ENCODE assay signal across 9 mouse cellular contexts in genomic region chr6:65380918-65381772, GRCm38 (mm10). TPM values are rescaled to one million over a fixed set of nuclear protein-coding genes. Genes with fewer than 3 reads are reported as not detected.
DNase-seq lines count a peak whose midpoint lies in the region; ATAC-seq and TF ChIP-seq lines count a peak whose summit lies in the region.
"Had no signal": no experiment of that assay in that cellular context is flagged by ENCODE, and none has a peak within 500 bp of the region (broad histone marks: within the 10 kb centered on the region; RNA-seq: fewer than 3 reads in every experiment).

Gene C130060K24Rik (plus strand): TSS chr6:65381105.

- no peak within 1 kb of the TSS for H3K27ac ChIP-seq in liver, postnatal 0 days (ENCODE audit: low read depth)
- no peak within 1 kb of the TSS for H3K27ac ChIP-seq in stomach, embryonic 14.5 days (ENCODE audit: low read length)

- peak; percentile 5 for DNase-seq in adrenal gland, postnatal 10 days
- DNase-seq in adrenal gland, adult 18-20 months (ENCODE audit: low spot score in 2 of 2) = no peak
- DNase-seq in left cerebral cortex, postnatal 4 days = peak; percentile 22
- DNase-seq in left cerebral cortex, adult 11 months (ENCODE audit: low spot score) = no peak
- DNase-seq in heart, postnatal 14 days = peak; percentile 0 to 2
- DNase-seq in liver, postnatal 0 days = peak; percentile 13
- no peak for DNase-seq in thymus, adult 18-20 months

- WGBS in liver, postnatal 0 days (ENCODE audit: insufficient replicate concordance) = 2% methylated on average over 62 of the region's 64 CpGs
- WGBS in stomach, embryonic 14.5 days = 1% methylated on average over 63 of the region's 64 CpGs

- H3K4me1 ChIP-seq in liver, postnatal 0 days (ENCODE audit: insufficient read depth) = no peaks in the 10 kb centered on the region
- no peaks in the 10 kb centered on the region for H3K4me1 ChIP-seq in stomach, embryonic 14.5 days (ENCODE audit: control insufficient read depth, insufficient read depth, low read length)

- ATAC-seq in liver, postnatal 0 days = no peak
- ATAC-seq in stomach, embryonic 14.5 days (ENCODE audit: insufficient number of reproducible peaks, insufficient read depth, low FRiP score, low read depth) = peak; percentile 72

- no peak for TF ChIP-seq EP300 in liver, postnatal 0 days (IDR thresholded peaks at IDR 0.05; ENCODE audit: low read depth)

- TF ChIP-seq CTCF in liver, postnatal 0 days (IDR thresholded peaks at IDR 0.05; ENCODE audit: low read depth) = no peak

- H3K4me3 ChIP-seq in liver, postnatal 0 days (ENCODE audit: low read depth, low read length) = no peak within 1 kb of the TSS
- H3K4me3 ChIP-seq in stomach, embryonic 14.5 days (ENCODE audit: low read depth, low read length) = peak within 1 kb of the TSS; percentile 42
- H3K4me3 ChIP-seq: erythroblast, embryonic 14.5 days had no signal

- peaks cover 13% of the 10 kb centered on the region for H3K27me3 ChIP-seq in liver, postnatal 0 days (ENCODE audit: insufficient read depth, low read length)
- H3K27me3 ChIP-seq in stomach, embryonic 14.5 days (ENCODE audit: control insufficient read depth, insufficient read depth, low read length) = no peaks in the 10 kb centered on the region

- no peaks in the 10 kb centered on the region for H3K9me3 ChIP-seq in liver, postnatal 0 days (ENCODE audit: low read length)
- no peaks in the 10 kb centered on the region for H3K9me3 ChIP-seq in stomach, embryonic 14.5 days (ENCODE audit: control insufficient read depth, low read depth, low read length)

- H3K36me3 ChIP-seq in liver, postnatal 0 days (replicated peaks; ENCODE audit: insufficient read depth, low read length) = no peaks in the 10 kb centered on the region
- H3K36me3 ChIP-seq in stomach, embryonic 14.5 days (ENCODE audit: control insufficient read depth, insufficient read depth, low read length) = no peaks in the 10 kb centered on the region

- H3K9ac ChIP-seq in liver, postnatal 0 days (replicated peaks) = no peak within 1 kb of the TSS
- H3K9ac ChIP-seq in stomach, embryonic 14.5 days (replicated peaks; ENCODE audit: low read depth, low read length) = no peak within 1 kb of the TSS

- peak within 1 kb of the TSS; percentile 44 for H3K4me2 ChIP-seq in liver, postnatal 0 days (ENCODE audit: low read depth, low read length)
- H3K4me2 ChIP-seq in stomach, embryonic 14.5 days (replicated peaks; ENCODE audit: low read depth, low read length) = peak within 1 kb of the TSS; percentile 96

- intact Hi-C loops in left cerebral cortex, postnatal 4 days (cut with DNase I) = no loop called here
- intact Hi-C loops in heart, postnatal 14 days (cut with DNase I) = no loop called here

RNA-seq across cellular contexts. Expression of gene C130060K24Rik, which starts in this region (rescaled TPM):
- total RNA-seq in adrenal gland, postnatal 10 days (2021) = not detected
- total RNA-seq in adrenal gland, adult 18-20 months (2021) = not detected
- under 1 TPM; 0.12 to 0.18 TPM for total RNA-seq in left cerebral cortex, postnatal 4 days (2021)
- total RNA-seq in heart, postnatal 14 days (2021) = not detected
- not detected in 2 replicates for polyA plus RNA-seq in liver, postnatal 0 days (2015; fragmentation: Nextera tagmentation; extraction: Ambion mirVana)
- 0.41 and 0.42 TPM in 2 replicates for polyA plus RNA-seq in stomach, embryonic 14.5 days (2014; fragmentation: Nextera tagmentation; extraction: Ambion mirVana)
- polyA plus RNA-seq: erythroblast, embryonic 14.5 days had no signal

Comparison
In these comparisons a context has a peak if more than half of its experiments do, and no peak if none do; other contexts are left out.
1. Peak in DNase-seq in adrenal gland, postnatal 10 days; RNA of the gene not detected or under 1 TPM.
2. Peak in DNase-seq in left cerebral cortex, postnatal 4 days; RNA of the gene not detected or under 1 TPM.
3. Peak in DNase-seq in heart, postnatal 14 days; RNA of the gene not detected or under 1 TPM.
4. Peak in DNase-seq and H3K4me2 ChIP-seq in liver, postnatal 0 days; RNA of the gene not detected or under 1 TPM.
5. Peak in ATAC-seq, H3K4me3 ChIP-seq and H3K4me2 ChIP-seq in stomach, embryonic 14.5 days; RNA of the gene not detected or under 1 TPM.